ENCODE assay signal across 17 mouse cellular contexts in genomic region chr13:63915176-63915575, GRCm38 (mm10).
DNase-seq lines count a peak whose midpoint lies in the region; ATAC-seq and TF ChIP-seq lines count a peak whose summit lies in the region.
"Had no signal": no experiment of that assay in that cellular context is flagged by ENCODE, and none has a peak within 500 bp of the region (broad histone marks: within the 10 kb centered on the region; RNA-seq: fewer than 3 reads in every experiment).

No protein-coding gene starts in this region.

- H3K9me3 ChIP-seq in lung, embryonic 14.5 days (ENCODE audit: low read depth, low read length) = no peaks in the 10 kb centered on the region
- H3K9me3 ChIP-seq in embryonic facial prominence, embryonic 13.5 days = no peaks in the 10 kb centered on the region
- H3K9me3 ChIP-seq in limb, embryonic 12.5 days = no peaks in the 10 kb centered on the region
- H3K9me3 ChIP-seq: liver, embryonic 15.5 days; midbrain, embryonic 10.5 days; neural tube, embryonic 13.5 days had no signal

- H3K27ac ChIP-seq in lung, embryonic 14.5 days (ENCODE audit: low read depth) = peak overlapping the region; percentile 98
- peak overlapping the region; percentile 40; the same call in 1 of the 2 replicates for H3K27ac ChIP-seq in embryonic facial prominence, embryonic 13.5 days
- 0 out of 2 replicates have a peak overlapping the region, but pooled peaks have one; percentile 7 for H3K27ac ChIP-seq in limb, embryonic 12.5 days
- H3K27ac ChIP-seq: midbrain, embryonic 10.5 days; neural tube, embryonic 13.5 days had no signal

- no peaks in the 10 kb centered on the region for H3K27me3 ChIP-seq in lung, embryonic 14.5 days (ENCODE audit: insufficient read depth, low read length)
- no peaks in the 10 kb centered on the region for H3K27me3 ChIP-seq in embryonic facial prominence, embryonic 13.5 days
- no peaks in the 10 kb centered on the region for H3K27me3 ChIP-seq in limb, embryonic 12.5 days
- H3K27me3 ChIP-seq: liver, embryonic 15.5 days; neural tube, embryonic 13.5 days had no signal

- no peaks in the 10 kb centered on the region for H3K36me3 ChIP-seq in lung, embryonic 14.5 days (ENCODE audit: insufficient read depth)
- H3K36me3 ChIP-seq in embryonic facial prominence, embryonic 13.5 days = no peaks in the 10 kb centered on the region
- H3K36me3 ChIP-seq in limb, embryonic 12.5 days = no peaks in the 10 kb centered on the region
- H3K36me3 ChIP-seq: liver, embryonic 15.5 days; midbrain, embryonic 10.5 days; neural tube, embryonic 13.5 days had no signal

- peaks cover 52% of the 10 kb centered on the region for H3K4me1 ChIP-seq in lung, embryonic 14.5 days (ENCODE audit: insufficient read depth)
- peaks cover 56% of the 10 kb centered on the region for H3K4me1 ChIP-seq in embryonic facial prominence, embryonic 13.5 days
- peaks cover 63% of the 10 kb centered on the region for H3K4me1 ChIP-seq in limb, embryonic 12.5 days (replicated peaks)

- ATAC-seq in lung, embryonic 14.5 days (ENCODE audit: insufficient read depth) = peak; percentile 9; the same call in 1 of the 2 replicates
- no peak for ATAC-seq in embryonic facial prominence, embryonic 13.5 days (ENCODE audit: insufficient number of reproducible peaks, insufficient read depth, low FRiP score, low TSS enrichment, low read depth)
- no peak for ATAC-seq in limb, embryonic 12.5 days (ENCODE audit: insufficient number of reproducible peaks, insufficient read depth, low FRiP score, low TSS enrichment, low read depth)
- ATAC-seq: activated CD4-positive, CD25-positive, alpha-beta regulatory T cell, adult 4 months; CD4-positive, CD25-positive, alpha-beta regulatory T cell, adult 4 months; forebrain, embryonic 14.5 days had no signal

- DNase-seq in lung, embryonic 14.5 days = peak; percentile 89
- DNase-seq in lung, postnatal 14 days = no peak
- DNase-seq in yolk sac, embryonic 10.5 days (ENCODE audit: low spot score) = peak; percentile 36
- no peak for DNase-seq in layer of hippocampus, adult 9-10 months (ENCODE audit: low spot score)
- DNase-seq in heart, postnatal 25 days (ENCODE audit: low spot score) = no peak
- DNase-seq: cerebellum, postnatal 14 days; gastrocnemius, postnatal 10 days; right cerebral cortex, postnatal 25 days; thymus, adult 2 months had no signal

- 18% methylated on average over 3 of the region's 3 CpGs for WGBS in lung, embryonic 14.5 days
- WGBS in embryonic facial prominence, embryonic 13.5 days = 39% methylated on average over 3 of the region's 3 CpGs
- WGBS in limb, embryonic 12.5 days = 48% methylated on average over 3 of the region's 3 CpGs

- no peak overlapping the region for H3K9ac ChIP-seq in lung, embryonic 14.5 days
- no peak overlapping the region for H3K9ac ChIP-seq in embryonic facial prominence, embryonic 13.5 days
- no peak overlapping the region for H3K9ac ChIP-seq in limb, embryonic 12.5 days (replicated peaks)
- H3K9ac ChIP-seq: liver, embryonic 15.5 days; neural tube, embryonic 13.5 days had no signal

- TF ChIP-seq CTCF in lung, embryonic 14.5 days (IDR thresholded peaks at IDR 0.05; ENCODE audit: low read depth) = no peak

- intact Hi-C loops in heart, postnatal 25 days (cut with DNase I) = no loop called here

- peak overlapping the region; percentile 12; the same call in 1 of the 2 replicates for H3K4me2 ChIP-seq in lung, embryonic 14.5 days
- no peak overlapping the region for H3K4me2 ChIP-seq in embryonic facial prominence, embryonic 13.5 days
- no peak overlapping the region for H3K4me2 ChIP-seq in limb, embryonic 12.5 days
- H3K4me2 ChIP-seq: liver, embryonic 15.5 days; neural tube, embryonic 13.5 days had no signal

- no peak overlapping the region for H3K4me3 ChIP-seq in lung, embryonic 14.5 days (ENCODE audit: low read depth, low read length)
- H3K4me3 ChIP-seq in embryonic facial prominence, embryonic 13.5 days = no peak overlapping the region
- no peak overlapping the region for H3K4me3 ChIP-seq in limb, embryonic 12.5 days (replicated peaks)
- H3K4me3 ChIP-seq: liver, embryonic 15.5 days; midbrain, embryonic 10.5 days; neural tube, embryonic 13.5 days had no signal

Comparison
In these comparisons a context has a peak if more than half of its experiments do, and no peak if none do; other contexts are left out.
1. DNase-seq: peak in lung, embryonic 14.5 days (single experiment) and yolk sac, embryonic 10.5 days (single experiment); none in lung, postnatal 14 days (single experiment), layer of hippocampus, adult 9-10 months (single experiment) and heart, postnatal 25 days (single experiment).
2. H3K27ac ChIP-seq: peak in every context shown above with its lines; median percentile 98 in lung, embryonic 14.5 days; 40 in embryonic facial prominence, embryonic 13.5 days; 7 in limb, embryonic 12.5 days.